Mouse (Mus musculus) embryo, embryonic 10 days (tissue): Measurements from ENCODE around the gene Tcfl5.

ENCODE experiments used
- DNase-seq: peaks from one replicate; pipeline ENCODE4 v3.0.0-alpha.2; 2015; ENCODE audit warnings: low spot score

The Tcfl5 gene

DNA sequence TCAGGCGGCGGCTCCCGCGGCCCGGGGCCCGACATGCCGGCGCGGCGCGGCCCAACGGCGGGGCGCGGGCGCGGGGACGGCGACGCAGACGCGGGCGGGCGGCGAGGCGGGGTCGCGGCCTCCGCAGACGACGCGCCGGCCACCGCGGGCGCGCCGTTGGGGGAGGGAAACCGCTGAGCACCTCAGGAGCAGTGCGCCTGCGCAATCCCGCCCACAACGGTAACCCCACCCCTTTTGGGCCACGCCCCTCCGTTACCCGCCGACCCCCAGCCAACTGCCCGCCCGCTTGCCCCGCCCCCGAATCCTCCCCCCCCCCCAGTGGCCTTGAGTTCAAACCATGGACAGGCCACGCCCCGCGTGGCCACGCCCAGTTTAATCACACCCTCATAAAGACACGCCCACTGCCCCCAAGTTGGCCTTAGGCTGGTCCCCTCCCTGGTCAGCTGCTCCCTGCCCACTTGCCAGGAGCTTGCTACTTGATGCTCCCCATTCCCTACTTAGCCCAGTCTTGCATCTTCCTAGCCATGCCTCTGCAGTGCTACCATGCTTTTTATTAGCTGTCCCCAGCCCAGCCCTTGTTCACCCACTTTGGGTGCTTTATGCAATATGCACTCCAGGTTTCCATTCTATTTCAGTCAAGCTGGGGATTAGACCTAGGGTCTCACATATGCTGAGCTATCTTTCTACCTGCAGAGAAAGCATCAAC, at the start of gene Tcfl5:
Gene Tcfl5 (minus strand): TSS at position 154 of the 706 bp plus-strand sequence.
- DNase-seq: no peak

- no peak for DNase-seq
Measured at GRCm38 (mm10) chr2:180689841-180690240, 47.3 kb upstream of the Tcfl5 start.

DNA sequence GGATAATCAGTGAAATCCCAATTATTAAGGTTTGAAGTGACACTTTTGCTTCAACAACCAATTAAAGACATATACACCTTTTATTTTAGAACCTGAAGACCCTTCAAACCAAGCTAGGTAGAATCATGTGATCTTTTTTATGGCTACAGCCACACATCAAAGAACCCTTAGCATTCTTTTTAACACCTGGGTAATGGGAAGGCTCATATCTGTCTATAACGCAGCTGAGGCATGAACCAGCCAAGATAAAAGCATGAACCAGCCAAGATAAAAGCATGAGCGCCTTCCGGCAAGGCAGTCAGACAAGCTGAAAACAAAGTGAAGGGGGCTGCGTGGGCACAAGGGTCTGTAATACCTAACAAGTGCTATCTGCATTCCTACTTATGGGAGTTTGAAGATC, 41.5 kb upstream of the Tcfl5 start:
- no peak for DNase-seq

GRCm38 (mm10) chr2:180683524-180683923, 41.0 kb upstream of the Tcfl5 start:
- no peak for DNase-seq

GRCm38 (mm10) chr2:180681225-180681624, 38.7 kb upstream of the Tcfl5 start:
- no peak for DNase-seq

DNA sequence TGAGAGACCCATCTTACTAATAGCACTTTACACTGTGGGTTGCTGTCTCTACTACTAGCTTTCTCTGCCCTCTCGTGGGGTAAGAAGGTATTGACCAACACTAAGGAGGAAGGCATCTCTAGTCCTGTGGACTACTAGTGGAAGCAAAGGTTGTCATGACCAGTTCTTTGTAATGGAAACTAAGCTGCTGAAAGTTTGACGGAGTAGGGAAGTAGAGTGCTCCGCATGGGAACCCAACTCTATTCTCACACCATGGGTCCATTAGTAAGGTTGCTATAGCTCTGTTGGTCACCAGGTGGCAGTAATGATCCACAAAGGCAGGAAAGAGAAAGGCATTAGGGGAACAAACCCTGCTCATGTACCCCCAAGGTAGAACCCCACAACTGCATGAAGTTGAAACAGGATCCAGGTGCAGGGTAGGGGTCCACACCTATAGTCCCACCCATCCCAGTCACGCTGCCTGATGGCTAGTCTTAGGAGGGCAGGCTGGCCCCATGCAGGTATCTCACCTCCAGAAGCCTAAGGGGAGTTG, 36.2 kb upstream of the Tcfl5 start:
- peak; percentile 76 for DNase-seq

GRCm38 (mm10) chr2:180676706-180677105, 34.2 kb upstream of the Tcfl5 start:
- no peak for DNase-seq

DNA sequence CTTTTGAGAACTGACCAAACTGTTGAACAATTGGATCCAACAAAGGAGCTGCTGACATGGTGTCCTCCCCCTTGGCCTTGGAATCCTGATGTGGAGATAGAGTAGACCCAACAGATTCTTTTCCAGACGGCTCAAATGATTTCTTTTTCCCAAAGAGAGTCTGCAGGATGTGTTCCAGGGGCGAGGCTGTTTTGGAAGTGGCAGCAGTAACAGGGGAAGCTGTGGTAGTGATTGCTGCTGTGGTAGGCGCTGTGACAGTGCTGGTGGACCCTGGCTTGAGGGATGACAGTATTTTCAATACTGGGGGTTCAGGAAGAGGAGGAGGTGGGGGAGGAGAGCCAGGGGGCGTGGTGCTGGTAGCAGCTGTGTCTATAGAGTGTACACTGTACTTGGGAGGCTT, 19.5 kb upstream of the Tcfl5 start:
- DNase-seq: no peak

- no peak for DNase-seq
Measured at GRCm38 (mm10) chr2:180660521-180660920, 18.0 kb upstream of the Tcfl5 start.

DNA sequence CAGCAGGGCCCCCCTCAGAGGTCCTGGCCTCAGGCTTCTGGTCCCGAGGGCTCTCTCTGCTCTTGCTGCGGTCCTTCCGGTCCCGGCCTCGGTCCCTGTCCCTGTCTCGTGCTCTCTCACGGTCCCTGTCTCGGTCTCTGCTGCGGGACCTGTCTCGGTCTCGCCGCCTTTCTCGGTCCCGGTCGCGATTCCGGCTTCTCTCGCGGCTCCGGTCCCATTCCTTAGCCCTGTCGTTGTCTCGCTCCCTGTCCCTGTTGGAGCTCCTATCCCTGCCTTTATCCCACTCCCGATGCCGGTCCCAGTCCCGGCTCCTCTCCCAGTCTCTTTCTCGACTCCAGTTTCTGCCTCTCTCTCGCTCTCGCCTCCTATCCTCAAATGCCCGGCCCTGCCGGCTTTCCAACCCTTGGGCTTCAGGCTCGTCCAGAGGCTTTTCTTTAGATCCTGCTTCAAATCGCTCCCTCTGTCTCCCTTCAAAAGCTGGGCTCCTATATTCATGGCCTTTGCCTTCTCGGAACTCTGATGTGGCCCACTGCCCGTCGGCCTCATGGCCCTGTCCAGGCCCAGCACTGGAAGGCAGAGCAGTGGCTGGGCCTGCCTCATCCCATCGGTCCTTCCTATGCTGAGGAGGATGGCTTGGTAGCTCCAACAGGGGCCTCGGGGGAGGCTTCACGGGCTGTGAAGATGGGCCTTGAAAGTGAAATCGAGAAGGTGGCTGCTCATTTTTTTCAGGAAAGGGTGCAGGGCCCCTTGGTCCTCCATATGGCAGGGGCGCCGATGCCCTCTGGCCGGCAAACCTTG, 17.0 kb upstream of the Tcfl5 start:
- DNase-seq: peak; percentile 20

DNA sequence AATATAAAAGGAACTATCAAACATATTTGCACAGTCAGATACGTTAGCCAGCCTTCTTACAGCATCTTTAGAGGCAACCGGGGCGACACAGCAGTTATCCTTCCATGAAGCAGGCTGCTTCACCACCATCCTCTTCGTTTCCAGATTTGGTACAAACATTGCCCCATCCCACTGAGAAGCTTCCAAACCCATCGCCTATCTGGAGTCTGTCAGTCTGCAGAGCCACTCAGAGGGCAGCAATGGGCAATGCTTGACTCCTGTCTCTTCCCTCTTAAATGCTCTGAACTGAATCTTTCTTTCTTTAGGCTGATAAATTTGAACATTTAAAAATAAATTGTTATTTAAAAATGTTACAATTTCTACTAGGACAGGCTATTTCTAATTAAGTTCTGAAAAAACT, 15.9 kb upstream of the Tcfl5 start:
- DNase-seq: no peak

DNA sequence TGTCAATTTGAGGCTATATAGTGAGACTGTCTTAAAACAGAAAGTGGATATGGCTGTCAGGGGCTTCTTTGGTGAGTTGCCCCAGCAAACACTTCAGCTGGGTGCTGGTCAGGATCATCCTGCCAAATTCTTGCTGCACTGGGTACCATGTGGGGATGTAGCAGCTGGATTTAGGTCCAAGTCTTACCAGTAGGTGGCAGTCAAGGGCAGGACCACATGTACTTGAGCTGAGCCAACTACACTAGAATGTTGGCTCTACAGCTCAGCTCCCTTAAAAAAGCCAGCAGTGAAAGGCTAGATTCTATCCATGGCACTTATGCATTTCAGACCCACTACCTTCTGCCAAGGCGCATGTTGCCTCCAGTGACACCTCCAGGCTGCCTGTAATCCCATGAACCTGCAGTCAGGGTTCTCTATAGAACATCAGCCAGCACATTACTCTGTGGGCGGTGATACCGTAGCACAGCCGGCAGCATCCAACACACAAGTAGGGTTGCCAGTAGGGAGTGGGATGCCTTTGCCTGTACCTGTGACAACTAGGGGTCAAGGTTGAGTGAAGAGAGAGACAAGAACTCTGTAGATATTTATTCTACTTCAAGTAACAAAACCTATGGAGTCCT, 15.0 kb upstream of the Tcfl5 start:
- peak; percentile 92 for DNase-seq

GRCm38 (mm10) chr2:180655150-180655549, 12.6 kb upstream of the Tcfl5 start:
- no peak for DNase-seq

- no peak for DNase-seq
Measured at GRCm38 (mm10) chr2:180654666-180655065, 12.2 kb upstream of the Tcfl5 start.

- DNase-seq: no peak
Measured at GRCm38 (mm10) chr2:180646841-180647240, 4.3 kb upstream of the Tcfl5 start.

DNA sequence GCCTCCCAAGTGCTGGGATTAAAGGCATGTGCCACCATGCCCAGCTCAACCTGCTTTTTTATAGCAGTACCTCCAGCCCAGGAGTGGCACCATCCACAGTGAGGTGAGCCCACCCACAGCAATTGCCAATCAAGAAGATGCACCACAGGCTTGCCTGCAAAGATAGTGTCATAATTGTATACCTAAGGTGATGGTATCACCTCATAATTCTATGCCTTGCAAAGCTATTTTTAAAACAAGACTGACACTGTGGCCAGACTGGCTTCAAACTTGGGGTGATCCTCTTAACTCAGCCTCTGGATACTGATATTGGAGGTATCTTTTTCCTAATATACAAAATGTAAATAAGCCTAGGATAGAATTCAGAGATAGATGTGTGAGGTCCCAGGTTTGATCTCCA, 1.1 kb upstream of the Tcfl5 start:
- DNase-seq: no peak

GRCm38 (mm10) chr2:180641576-180642554, 643 bp downstream of the Tcfl5 start:
- DNase-seq: peak; percentile 23

DNA sequence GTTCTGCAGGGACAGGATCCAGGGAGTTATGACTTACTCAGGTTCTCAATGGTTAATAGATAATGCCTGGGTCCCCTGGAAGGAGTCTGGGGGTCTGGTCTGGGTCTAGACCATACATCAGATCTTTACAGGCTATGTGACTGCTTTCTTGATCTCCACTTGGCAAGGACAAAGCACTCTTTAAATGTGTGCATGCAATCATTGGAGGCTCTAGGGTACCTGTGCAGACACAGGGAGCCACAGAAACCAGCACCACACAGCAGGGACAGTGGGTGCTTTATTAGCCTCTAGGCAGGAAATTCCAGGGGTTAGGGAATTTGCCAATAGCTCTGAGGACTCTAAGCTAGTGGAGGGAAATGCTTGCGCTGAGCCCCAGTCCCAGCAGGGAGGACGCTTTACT, 30.6 kb downstream of the Tcfl5 start:
- DNase-seq: no peak

GRCm38 (mm10) chr2:180610283-180610682, 32.2 kb downstream of the Tcfl5 start:
- no peak for DNase-seq

DNA sequence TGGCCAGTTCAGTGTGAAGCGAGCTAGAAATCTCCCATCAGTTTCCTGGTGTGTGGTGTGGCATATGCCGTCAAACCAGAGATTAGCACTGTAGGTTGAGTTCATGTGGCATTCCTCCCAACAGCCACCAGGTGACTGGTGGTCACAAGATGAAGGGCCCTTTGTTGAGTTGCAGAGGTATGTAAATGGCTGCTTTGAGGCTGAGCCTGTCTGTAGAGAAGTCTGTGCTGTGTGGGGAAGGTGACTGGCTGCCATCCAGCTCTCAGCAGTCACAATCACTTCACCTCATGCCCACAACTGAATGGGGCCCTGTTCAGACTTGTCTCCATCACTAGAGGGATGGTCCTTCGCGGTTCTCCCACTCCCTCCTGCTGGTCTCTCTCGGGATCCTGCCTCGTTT, 37.7 kb downstream of the Tcfl5 start:
- DNase-seq: no peak

GRCm38 (mm10) chr2:180600569-180601021, 41.9 kb downstream of the Tcfl5 start:
- no peak for DNase-seq
